Mouse (Mus musculus): ENCODE measurements around the gene Pcbp3. TPM values are rescaled to one million over a fixed set of nuclear protein-coding genes. Genes with fewer than 3 reads are reported as not detected.

Pcbp3 gene
- total and polyA plus RNA-seq, 3 experiments: not detected

- no peaks in the 10 kb centered on the region for H3K79me2 ChIP-seq (replicated peaks; ENCODE audit: control insufficient read depth, extremely low read depth, insufficient read depth, poor library complexity, severe bottlenecking)
- H3K4me3 ChIP-seq (replicated peaks in 1 of 3; ENCODE audit: low read depth in 2 of 3, low read length in 2 of 3, poor library complexity in 1 of 3): no peak overlapping the region
- in situ Hi-C loops (cut with MboI; ENCODE audit: low pct_ligation_motif_present, low pct_unique_long_range_greater_than_20kb, low sequenced_read_pairs) (no loop called here), dilution Hi-C loops (cut with MboI; ENCODE audit: extremely low pct_ligation_motif_present, extremely low pct_unique_long_range_greater_than_20kb, low sequenced_read_pairs) (no loop called here)
- no peak for TF ChIP-seq NELFE (IDR thresholded peaks at IDR 0.05; ENCODE audit: low read depth, low read length)
- TF ChIP-seq MAZ (IDR thresholded peaks at IDR 0.05; ENCODE audit: low read depth, low read length): no peak
- TF ChIP-seq USF1 (IDR thresholded peaks at IDR 0.05; ENCODE audit: low read depth, low read length): no peak
- TF ChIP-seq ELF1 (IDR thresholded peaks at IDR 0.05; ENCODE audit: low read depth, low read length): no peak
- TF ChIP-seq RAD21 (IDR thresholded peaks at IDR 0.05; ENCODE audit: low read depth, low read length): no peak
- no peak for TF ChIP-seq ETS1 (conservative IDR thresholded peaks at IDR 0.05; ENCODE audit: low read depth, low read length)
- TF ChIP-seq UBTF (IDR thresholded peaks at IDR 0.05; ENCODE audit: low read depth, low read length): no peak
- no peak for TF ChIP-seq CHD1 (IDR thresholded peaks at IDR 0.05; ENCODE audit: low read depth, low read length)
- TF ChIP-seq ZKSCAN1 (IDR thresholded peaks at IDR 0.05; ENCODE audit: borderline replicate concordance, low read depth, low read length): no peak
- TF ChIP-seq MYC (IDR thresholded peaks at IDR 0.05; ENCODE audit: low read depth, low read length): no peak
- no peak for TF ChIP-seq JUND (conservative IDR thresholded peaks at IDR 0.05; ENCODE audit: low read depth, low read length)
- no peaks in the 10 kb centered on the region for H3K36me3 ChIP-seq (replicated peaks in 1 of 2; ENCODE audit: control insufficient read depth in 1 of 2, insufficient read depth in 1 of 2, low read length in 1 of 2)
- no peak overlapping the region for H3K9ac ChIP-seq (ENCODE audit: insufficient read depth, low read depth)
- 0 out of 4 replicates have a peak, but pooled peaks cover 0 to 2% of the 10 kb centered on the region in 2 experiments for H3K4me1 ChIP-seq (ENCODE audit: control insufficient read depth in 1 of 2, insufficient read depth in 2 of 2)
- peaks cover 73% of the 10 kb centered on the region for H3K27me3 ChIP-seq (replicated peaks)
- DNase-seq (ENCODE audit: extremely low read depth): no peak
- H3K27ac ChIP-seq (ENCODE audit: insufficient read depth, low read depth): no peak overlapping the region
- no peaks in the 10 kb centered on the region for H3K9me3 ChIP-seq (replicated peaks; ENCODE audit: low read length)
- H3K4me2 ChIP-seq (ENCODE audit: insufficient read depth, low read depth, poor library complexity, severe bottlenecking): no peak overlapping the region
Measured at GRCm38 (mm10) chr10:76808446-76809400, 153.0 kb downstream of the Pcbp3 start.

- dilution Hi-C loops (cut with MboI; ENCODE audit: extremely low pct_ligation_motif_present, extremely low pct_unique_long_range_greater_than_20kb, low sequenced_read_pairs): no loop called here
- no peak overlapping the region for H3K4me2 ChIP-seq (ENCODE audit: insufficient read depth, low read depth, poor library complexity, severe bottlenecking)
- in situ Hi-C loops (cut with MboI; ENCODE audit: low pct_ligation_motif_present, low pct_unique_long_range_greater_than_20kb, low sequenced_read_pairs): no loop called here
Measured at GRCm38 (mm10) chr10:76802500-76802885, 159.2 kb downstream of the Pcbp3 start.

More at GRCm38 (mm10) chr10:76802500-76802885, 159.2 kb downstream of the Pcbp3 start:
- no peak for DNase-seq (ENCODE audit: extremely low read depth)
- H3K4me3 ChIP-seq (replicated peaks in 1 of 3; ENCODE audit: low read depth in 2 of 3, low read length in 2 of 3, poor library complexity in 1 of 3): no peak overlapping the region
- H3K36me3 ChIP-seq (replicated peaks in 1 of 2; ENCODE audit: control insufficient read depth in 1 of 2, insufficient read depth in 1 of 2, low read length in 1 of 2): no peaks in the 10 kb centered on the region
- H3K27me3 ChIP-seq (replicated peaks): peaks cover 76% of the 10 kb centered on the region
- TF ChIP-seq ETS1 (conservative IDR thresholded peaks at IDR 0.05; ENCODE audit: low read depth, low read length) (no peak), SIN3A (IDR thresholded peaks at IDR 0.05; ENCODE audit: low read length) (no peak), RAD21 (IDR thresholded peaks at IDR 0.05; ENCODE audit: low read depth, low read length) (no peak), CTCF (conservative IDR thresholded peaks at IDR 0.05 in 1 of 2, IDR thresholded peaks at IDR 0.05 in 1 of 2; ENCODE audit: low read depth in 2 of 2, low read length in 2 of 2) (no peak), POLR2AphosphoS2 (IDR thresholded peaks at IDR 0.05; ENCODE audit: low read depth, low read length) (no peak), JUN (IDR thresholded peaks at IDR 0.05; ENCODE audit: insufficient read depth, low read depth, low read length) (no peak), MAX (IDR thresholded peaks at IDR 0.05; ENCODE audit: low read length) (no peak), ZNF384 (IDR thresholded peaks at IDR 0.05; ENCODE audit: low read depth, low read length) (no peak), ZC3H11A (IDR thresholded peaks at IDR 0.05; ENCODE audit: low read depth, low read length) (no peak), CHD1 (IDR thresholded peaks at IDR 0.05; ENCODE audit: low read depth, low read length) (no peak)
- no peaks in the 10 kb centered on the region for H3K9me3 ChIP-seq (replicated peaks; ENCODE audit: low read length)
- no peak overlapping the region for H3K27ac ChIP-seq (ENCODE audit: insufficient read depth, low read depth)
- peaks cover 0 to 11% of the 10 kb centered on the region in 2 experiments; a peak in 1 of 4 replicates for H3K4me1 ChIP-seq (ENCODE audit: control insufficient read depth in 1 of 2, insufficient read depth in 2 of 2)
- no peak overlapping the region for H3K9ac ChIP-seq (ENCODE audit: insufficient read depth, low read depth)
- no peaks in the 10 kb centered on the region for H3K79me2 ChIP-seq (replicated peaks; ENCODE audit: control insufficient read depth, extremely low read depth, insufficient read depth, poor library complexity, severe bottlenecking)

All from CH12.LX (cell line).